Mouse (Mus musculus): Measurements from ENCODE around the gene Bri3.

GRCm38 (mm10) chr5:144372885-144373284 is 128.6 kb downstream of the Bri3 start:
- TF ChIP-seq CTCF (IDR thresholded peaks at IDR 0.05; ENCODE audit: extremely low read depth, insufficient read depth, low read length) (no peak), POLR2A (IDR thresholded peaks at IDR 0.05; ENCODE audit: extremely low read depth, insufficient read depth, low read length) (no peak)
